Mouse (Mus musculus) myocyte (in vitro differentiated cells): ENCODE measurements around the gene Pakap.

ENCODE experiments used
- E2F4 ChIP-seq: IDR thresholded peaks from one replicate; pipeline ENCODE4 v1.6.1; 2011; ENCODE audit warnings: mild to moderate bottlenecking, control low read depth, moderate library complexity; ENCODE audit not compliant: insufficient read depth
- POLR2A ChIP-seq: IDR thresholded peaks from one replicate; pipeline ENCODE4 v1.6.1; 2011; ENCODE audit warnings: low read depth, mild to moderate bottlenecking, control low read depth, moderate library complexity; ENCODE audit not compliant: insufficient read length
- POLR2AphosphoS2 ChIP-seq: IDR thresholded peaks from one replicate; pipeline ENCODE4 v1.6.1; 2011; ENCODE audit warnings: low read depth, control low read depth; ENCODE audit not compliant: insufficient read length
- TCF12 ChIP-seq: IDR thresholded peaks from one replicate; pipeline ENCODE4 v1.6.1; 2011; ENCODE audit warnings: mild to moderate bottlenecking, control low read depth; ENCODE audit not compliant: poor library complexity, insufficient read depth, severe bottlenecking
- TCF3 ChIP-seq: IDR thresholded peaks from one replicate; pipeline ENCODE4 v1.6.1; 2011; ENCODE audit warnings: low read depth, control low read depth; ENCODE audit not compliant: insufficient read length
- USF1 ChIP-seq: IDR thresholded peaks from one replicate; pipeline ENCODE4 v1.6.1; 2011; ENCODE audit warnings: low read depth, mild to moderate bottlenecking, control low read depth, moderate library complexity

DNA sequence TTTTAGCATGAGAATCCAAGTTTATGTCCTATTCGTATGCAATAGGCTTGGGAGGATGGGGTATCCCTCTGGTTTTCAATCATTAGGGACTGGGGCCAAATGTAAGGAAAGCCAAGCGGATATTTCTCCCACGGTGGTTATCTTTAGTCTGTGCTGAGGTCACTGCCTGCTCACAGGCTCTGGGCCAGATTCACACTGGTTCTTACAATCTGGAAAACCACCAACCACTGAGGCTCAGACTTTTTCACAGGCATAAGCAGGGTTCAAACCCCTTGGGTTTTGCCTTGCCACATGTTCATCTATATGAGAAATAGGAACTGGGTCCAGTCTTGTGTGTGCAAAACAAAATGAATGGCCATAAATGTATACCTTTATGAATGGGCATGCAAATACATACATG lies 43.5 kb upstream of the Pakap start:
- no peak for TF ChIP-seq E2F4
- TF ChIP-seq POLR2A: no peak
- no peak for TF ChIP-seq POLR2AphosphoS2
- TF ChIP-seq TCF12: no peak
- TF ChIP-seq TCF3: no peak
- TF ChIP-seq USF1: no peak
